Mouse (Mus musculus) heart, adult 2 months (tissue): ENCODE data around the gene Bcl9l. TPM values are rescaled to one million over a fixed set of nuclear protein-coding genes. Genes with fewer than 3 reads are reported as not detected.

Experiments
- DNase-seq, 2 experiments: peaks; one replicate each; pipeline ENCODE4 v3.0.0; 2021
- H3K27ac ChIP-seq: fragments of 200-600 bp; 2 replicates; pipeline ENCODE4 v1.8.1; 2022
- H3K27me3 ChIP-seq: fragments of 200-500 bp; 2 replicates; pipeline ENCODE4 v1.6.1; 2012; ENCODE audit warnings: mild to moderate bottlenecking, low read length, inconsistent platforms, mixed read lengths; ENCODE audit not compliant: control insufficient read depth, insufficient read depth
- H3K36me3 ChIP-seq: fragments of 200-500 bp; 2 replicates; pipeline ENCODE4 v1.6.1; 2012; ENCODE audit warnings: low read length, inconsistent platforms; ENCODE audit not compliant: control insufficient read depth, insufficient read depth
- H3K4me1 ChIP-seq: fragments of 200-500 bp; 2 replicates; pipeline ENCODE4 v1.6.1; 2011; ENCODE audit warnings: low read length; ENCODE audit not compliant: control insufficient read depth, insufficient read depth
- H3K4me3 ChIP-seq: fragments of 200-600 bp; 2 replicates; pipeline ENCODE4 v1.8.1; 2022
- H3K79me2 ChIP-seq: fragments of 200-500 bp; replicated peaks from 2 replicates; pipeline ENCODE4 v1.6.1; 2012; ENCODE audit warnings: mild to moderate bottlenecking, inconsistent platforms, low read length, moderate library complexity, mixed read lengths; ENCODE audit not compliant: control insufficient read depth, insufficient read depth
- H3K9ac ChIP-seq: fragments of 200-500 bp; 2 replicates; pipeline ENCODE4 v1.6.1; 2012; ENCODE audit warnings: low read depth, mild to moderate bottlenecking, control low read depth, inconsistent platforms, low read length, mixed read lengths
- CTCF ChIP-seq: fragments of 200-600 bp; IDR thresholded peaks from 2 replicates; pipeline ENCODE4 v1.8.1; 2022; ENCODE audit warnings: antibody characterized with exemption, mild to moderate bottlenecking, moderate library complexity
- EP300 ChIP-seq: fragments of 200-500 bp; IDR thresholded peaks from 2 replicates; pipeline ENCODE4 v1.6.1; 2011; ENCODE audit warnings: low read depth, low read length, control low read depth; ENCODE audit not compliant: insufficient read depth
- POLR2A ChIP-seq: fragments of 200-500 bp; IDR thresholded peaks from 2 replicates; pipeline ENCODE4 v1.6.1; 2011; ENCODE audit warnings: mild to moderate bottlenecking, low read depth, low read length, control low read depth; ENCODE audit not compliant: insufficient read depth
- WGBS: fragments of 180-500 bp; shearing (Covaris S2); methylation state at CpG from one replicate; pipeline ENCODE4 v1.1.7; 2018; 5-methylcytosine and 5-hydroxymethylcytosine counted together
- intact Hi-C: fragments of 180-260 bp; cut with DNase I; formaldehyde crosslinking; loops from one replicate; pipeline ENCODE4 v1.15.1; 2025
- polyA plus RNA-seq: library from polyadenylated mRNA; depleted of rRNA; stranded (reverse); fragments of >200 nt; gene quantifications from 2 replicates; pipeline ENCODE4 v1.2.3, GENCODE M21; 2012
- total RNA-seq, 2 experiments: library from RNA; stranded (reverse); gene quantifications; 2 replicates each; pipeline ENCODE4 v1.2.3; 2021

Gene Bcl9l
- total and polyA plus RNA-seq, 3 experiments = 21.5 to 58.7 (median 44.5) TPM

DNA sequence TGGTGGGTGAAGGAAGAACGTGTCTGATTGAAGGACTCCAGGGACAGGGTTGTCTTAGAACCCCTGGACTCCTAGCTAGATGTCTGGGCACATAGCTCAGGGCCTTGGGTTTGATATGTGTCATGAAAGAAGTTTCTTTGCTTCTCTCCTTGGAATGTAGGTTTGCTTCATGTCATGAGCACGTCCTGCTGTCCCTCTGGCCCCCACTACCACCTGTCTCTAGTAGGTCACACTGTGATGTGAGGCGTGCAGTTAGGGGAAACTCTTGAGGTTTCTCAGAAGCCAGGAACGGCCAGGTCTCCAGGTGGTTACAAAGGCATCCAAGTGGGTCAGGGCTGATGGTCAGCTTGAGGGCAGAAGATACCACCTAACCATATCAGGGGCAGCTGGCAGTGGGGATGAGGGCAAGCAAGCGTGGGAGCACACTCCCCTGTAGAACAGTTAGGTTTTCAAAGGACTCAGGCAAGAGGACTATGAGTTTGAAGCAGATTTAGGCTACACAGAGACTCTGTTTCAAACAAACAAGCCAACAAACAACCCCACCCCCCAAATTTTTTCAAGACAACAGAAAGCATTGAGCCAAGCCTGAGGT lies 41.7 kb downstream of the Bcl9l start:
- H3K9ac ChIP-seq = no peak overlapping the region
- no peaks in the 10 kb centered on the region for H3K27me3 ChIP-seq
- H3K4me3 ChIP-seq = no peak overlapping the region
- intact Hi-C loops = no loop called here
- H3K36me3 ChIP-seq = no peaks in the 10 kb centered on the region
- TF ChIP-seq EP300 (no peak), CTCF (no peak), POLR2A (no peak)
- H3K79me2 ChIP-seq = no peaks in the 10 kb centered on the region
- DNase-seq = no peak
- no peak overlapping the region for H3K27ac ChIP-seq
- peaks cover 2% of the 10 kb centered on the region for H3K4me1 ChIP-seq
- 76% methylated on average over 5 of the region's 5 CpGs for WGBS

DNA sequence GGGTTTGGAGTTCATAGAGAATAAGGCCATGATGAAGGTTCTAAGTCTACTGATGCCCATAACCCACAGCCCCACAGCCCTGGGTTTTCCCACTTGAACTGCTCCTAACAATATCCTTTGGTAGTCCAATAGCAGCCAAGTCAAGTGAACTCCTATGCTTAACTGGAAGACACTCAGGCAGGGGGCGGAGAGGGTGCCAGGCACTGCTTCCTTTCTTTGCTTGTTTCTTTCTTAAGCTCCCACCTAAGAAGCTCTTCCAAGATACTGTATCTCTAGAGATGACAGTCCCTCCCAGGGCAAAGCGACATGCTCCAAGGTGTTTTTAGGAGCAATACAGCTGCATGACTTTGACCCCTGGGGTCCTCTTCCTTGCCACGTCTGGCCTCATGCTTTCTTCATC lies 42.4 kb downstream of the Bcl9l start:
- H3K79me2 ChIP-seq = no peaks in the 10 kb centered on the region
- intact Hi-C loops = no loop called here
- WGBS = 90% methylated on average over 3 of the region's 3 CpGs
- no peak for DNase-seq
- no peaks in the 10 kb centered on the region for H3K27me3 ChIP-seq
- no peak for TF ChIP-seq POLR2A
- no peak for TF ChIP-seq CTCF
- no peak overlapping the region for H3K4me3 ChIP-seq
- H3K9ac ChIP-seq = no peak overlapping the region
- H3K4me1 ChIP-seq = peaks cover 2% of the 10 kb centered on the region
- no peaks in the 10 kb centered on the region for H3K36me3 ChIP-seq
- H3K27ac ChIP-seq = no peak overlapping the region

DNA sequence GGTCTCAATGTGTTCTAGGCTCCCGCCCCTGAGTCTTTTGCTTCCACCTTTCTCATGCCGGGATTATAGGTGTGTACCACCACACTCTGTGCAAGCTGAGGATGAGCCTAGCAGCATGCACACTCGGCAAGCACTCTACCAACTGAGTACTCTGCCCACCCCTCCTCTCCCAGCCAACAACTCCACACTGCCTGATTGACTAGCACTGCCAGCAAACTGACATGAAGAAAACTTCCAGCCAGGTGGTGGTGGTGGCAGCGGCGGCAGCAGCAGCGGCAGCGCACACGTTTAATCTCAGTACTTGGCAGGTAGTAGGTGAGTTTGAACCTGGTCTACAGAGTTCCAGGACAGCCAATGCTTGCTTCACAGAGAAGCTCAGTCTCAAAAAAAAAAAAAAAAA lies 43.0 kb downstream of the Bcl9l start:
- intact Hi-C loops = no loop called here
- Histone ChIP-seq H3K27me3 (no peaks in the 10 kb centered on the region), H3K4me1 (peaks cover 2% of the 10 kb centered on the region), H3K27ac (no peak overlapping the region), H3K9ac (no peak overlapping the region), H3K36me3 (no peaks in the 10 kb centered on the region), H3K79me2 (no peaks in the 10 kb centered on the region), H3K4me3 (no peak overlapping the region)
- no peak for TF ChIP-seq POLR2A
- no peak for TF ChIP-seq EP300
- TF ChIP-seq CTCF = no peak
- no peak for DNase-seq
- WGBS = 86% methylated on average over 8 of the region's 8 CpGs

DNA sequence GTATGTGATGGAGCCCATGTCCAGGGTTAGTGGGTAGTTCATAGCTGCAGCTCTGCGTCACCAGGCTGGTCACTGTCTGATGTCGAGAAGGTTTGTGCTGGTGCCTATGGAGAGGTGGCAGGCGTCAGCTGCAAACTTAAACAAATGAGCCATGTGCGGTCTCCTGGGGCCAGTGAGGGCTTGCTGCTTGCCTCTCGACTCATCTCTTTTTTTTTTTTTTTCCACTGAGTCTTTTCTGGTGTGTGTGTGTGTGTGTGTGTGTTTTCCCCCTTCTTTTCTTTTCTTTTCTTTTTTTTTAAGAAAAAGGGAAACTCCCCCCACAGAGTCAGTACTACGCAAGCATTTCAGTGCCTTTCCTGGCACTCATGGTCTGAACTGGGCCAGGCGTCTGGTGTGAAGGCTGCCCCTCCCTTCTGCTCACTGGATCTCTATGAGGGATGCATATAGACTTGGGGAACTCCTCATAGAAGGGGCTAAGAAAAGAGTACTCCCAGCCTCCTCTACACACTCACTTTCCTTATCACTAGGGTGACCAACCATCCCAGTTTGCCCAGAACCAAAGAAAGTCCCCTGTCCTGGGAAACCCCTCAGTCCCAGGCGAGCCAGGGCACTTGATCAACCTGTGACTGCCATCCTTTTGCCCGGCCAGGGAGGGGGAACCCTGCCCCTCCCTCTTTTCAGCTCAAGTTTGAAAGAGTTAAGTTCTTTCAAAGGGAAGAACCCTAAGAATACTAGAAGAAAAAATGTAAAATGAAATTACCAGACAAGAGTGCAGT lies 43.9 kb downstream of the Bcl9l start:
- DNase-seq = no peak
- no peaks in the 10 kb centered on the region for H3K36me3 ChIP-seq
- H3K4me3 ChIP-seq = no peak overlapping the region
- H3K27me3 ChIP-seq = no peaks in the 10 kb centered on the region
- H3K79me2 ChIP-seq = no peaks in the 10 kb centered on the region
- WGBS = 56% methylated on average over 9 of the region's 9 CpGs
- H3K9ac ChIP-seq = no peak overlapping the region
- no peak overlapping the region for H3K27ac ChIP-seq
- peaks cover 2% of the 10 kb centered on the region for H3K4me1 ChIP-seq
- intact Hi-C loops = no loop called here
- TF ChIP-seq POLR2A = no peak
- TF ChIP-seq CTCF = no peak

DNA sequence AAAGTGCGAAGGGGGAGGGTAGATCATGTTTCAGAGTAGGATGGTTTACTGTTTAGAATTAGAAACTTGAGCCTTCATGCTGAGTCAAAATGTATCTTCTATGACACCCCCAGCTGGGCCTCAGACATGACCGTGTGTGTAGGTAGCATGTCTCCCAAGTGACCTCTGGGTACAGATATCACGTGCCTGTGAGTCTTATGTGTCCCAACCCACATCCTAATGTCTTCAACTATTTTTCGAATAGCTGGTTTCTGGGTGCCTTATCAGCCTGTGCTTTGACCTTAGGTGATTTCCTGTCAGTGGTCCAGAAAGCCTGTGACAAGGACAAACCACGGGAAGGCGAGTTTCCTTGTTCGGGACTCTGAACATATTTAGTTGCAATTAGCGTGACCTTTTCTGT lies 45.7 kb downstream of the Bcl9l start:
- DNase-seq = no peak
- TF ChIP-seq CTCF (no peak), POLR2A (no peak), EP300 (no peak)
- 38% methylated on average over 8 of the region's 8 CpGs for WGBS
- H3K4me3 ChIP-seq = no peak overlapping the region
- intact Hi-C loops = no loop called here
- H3K27me3 ChIP-seq = no peaks in the 10 kb centered on the region
- peaks cover 2% of the 10 kb centered on the region for H3K4me1 ChIP-seq
- H3K27ac ChIP-seq = peak overlapping the region; percentile 21; the same call in 1 of the 2 replicates
- H3K79me2 ChIP-seq = no peaks in the 10 kb centered on the region
- no peaks in the 10 kb centered on the region for H3K36me3 ChIP-seq
- H3K9ac ChIP-seq = no peak overlapping the region

DNA sequence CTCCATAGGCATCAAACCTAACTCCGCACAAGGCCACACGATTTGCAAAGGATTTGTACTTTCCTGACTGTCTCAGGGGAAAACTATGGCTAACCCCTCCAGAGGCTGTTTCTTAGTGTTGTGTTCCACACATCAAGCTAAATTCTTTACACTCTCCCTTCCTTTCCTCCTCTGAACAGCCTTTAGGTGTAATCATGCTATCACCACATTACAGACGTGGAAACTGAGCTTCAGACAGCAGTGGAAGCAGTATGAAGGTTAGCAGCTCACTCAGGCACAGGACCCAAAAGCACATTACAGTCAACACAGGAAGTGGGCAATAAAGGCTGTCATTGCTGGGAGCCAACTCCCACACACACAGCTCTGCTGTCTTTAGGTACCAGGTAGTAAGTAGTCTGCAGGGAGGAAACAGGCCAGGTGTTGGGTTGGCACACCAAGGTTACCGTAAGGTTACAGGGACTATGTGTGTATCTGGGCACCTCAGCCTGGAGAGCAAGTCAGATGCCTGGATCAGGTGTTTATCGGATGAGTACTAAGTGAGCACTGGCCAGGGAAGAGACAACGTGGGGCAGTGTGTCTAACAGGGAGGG lies 50.5 kb downstream of the Bcl9l start:
- H3K27me3 ChIP-seq = no peaks in the 10 kb centered on the region

More for the DNA sequence above, 50.5 kb downstream of the Bcl9l start:
- DNase-seq = no peak
- no peaks in the 10 kb centered on the region for H3K79me2 ChIP-seq
- no peak overlapping the region for H3K9ac ChIP-seq
- no peaks in the 10 kb centered on the region for H3K36me3 ChIP-seq
- 79% methylated on average over 6 of the region's 6 CpGs for WGBS
- intact Hi-C loops = no loop called here
- no peak overlapping the region for H3K4me3 ChIP-seq
- no peak for TF ChIP-seq POLR2A
- no peak for TF ChIP-seq EP300
- TF ChIP-seq CTCF = no peak
- no peak overlapping the region for H3K27ac ChIP-seq
- H3K4me1 ChIP-seq = peaks cover 3% of the 10 kb centered on the region
